Mouse (Mus musculus) G1E (cell line): ENCODE measurements around the gene Lrrc26. TPM values are rescaled to one million over a fixed set of nuclear protein-coding genes. Genes with fewer than 3 reads are reported as not detected.

Source experiments
- ATAC-seq: 2 replicates; pipeline ENCODE4 v1.8.0; 2016; ENCODE audit warnings: mild to moderate bottlenecking; ENCODE audit not compliant: insufficient number of reproducible peaks, poor library complexity, low FRiP score, severe bottlenecking; ENCODE audit errors: extremely low read depth
- DNase-seq: peaks from one replicate; pipeline ENCODE4 v3.0.0; 2012; ENCODE audit warnings: low spot score
- H3K27me3 ChIP-seq: 2 replicates; pipeline ENCODE4 v1.6.1; 2012; ENCODE audit warnings: mild to moderate bottlenecking, low read length, inconsistent platforms; ENCODE audit not compliant: insufficient read depth
- H3K36me3 ChIP-seq: replicated peaks from 2 replicates; pipeline ENCODE3; 2012; ENCODE audit warnings: mild to moderate bottlenecking, inconsistent platforms
- H3K4me1 ChIP-seq: 2 replicates; pipeline ENCODE4 v1.6.1; 2012; ENCODE audit warnings: low read depth, low read length, inconsistent platforms, mixed read lengths; ENCODE audit not compliant: insufficient read depth
- H3K4me3 ChIP-seq: 2 replicates; pipeline ENCODE4 v1.5.1; 2012; ENCODE audit warnings: low read depth, mild to moderate bottlenecking, inconsistent platforms, low read length, moderate library complexity, mixed read lengths
- H3K9me3 ChIP-seq: replicated peaks from 2 replicates; pipeline ENCODE4 v1.6.1; 2012; ENCODE audit warnings: inconsistent platforms
- CTCF ChIP-seq: IDR thresholded peaks from 2 replicates; pipeline ENCODE4 v1.5.1; 2012; ENCODE audit warnings: low read depth, low read length, inconsistent platforms, mixed read lengths
- GATA1 ChIP-seq: IDR thresholded peaks from 2 replicates; pipeline ENCODE4 v1.6.1; 2012; ENCODE audit warnings: borderline replicate concordance, low read length, inconsistent platforms, mixed read lengths
- GATA2 ChIP-seq: IDR thresholded peaks from 2 replicates; pipeline ENCODE4 v1.6.1; 2012; ENCODE audit warnings: low read depth, low read length, inconsistent platforms, borderline replicate concordance
- POLR2AphosphoS5 ChIP-seq: IDR thresholded peaks from 2 replicates; pipeline ENCODE4 v1.6.1; 2012; ENCODE audit warnings: low read depth, low read length, inconsistent platforms; ENCODE audit not compliant: insufficient replicate concordance
- TAL1 ChIP-seq: conservative IDR thresholded peaks from 2 replicates; pipeline ENCODE4 v1.6.1; 2012; ENCODE audit warnings: low read depth, low read length, inconsistent platforms, mixed read lengths
- polyA plus RNA-seq: library from polyadenylated mRNA; stranded (reverse); fragments of >175 nt; gene quantifications from 2 replicates; pipeline ENCODE4 v1.2.3, GENCODE M21; 2012
- total RNA-seq, 2 experiments: library from RNA; stranded (forward) in 1 of 2; stranded (reverse) in 1 of 2; fragments of 200-1000 nt in 1 of 2; fragments of >200 nt in 1 of 2; fragmentation: Nextera tagmentation in 1 of 2; gene quantifications; 2 replicates each; pipeline ENCODE4 v1.2.3; 2014 to 2017

Lrrc26 gene
- total and polyA plus RNA-seq, 3 experiments, result not detected

GRCm38 (mm10) chr2:25303931-25304656 is 14.4 kb downstream of the Lrrc26 start:
- Histone ChIP-seq H3K4me1 (peaks cover 7% of the 10 kb centered on the region), H3K27me3 (peaks cover 39% of the 10 kb centered on the region), H3K9me3 (no peaks in the 10 kb centered on the region), H3K4me3 (no peak overlapping the region), H3K36me3 (no peaks in the 10 kb centered on the region)
- DNase-seq, result no peak
- ATAC-seq, result no peak
- no peak for TF ChIP-seq CTCF
- TF ChIP-seq TAL1, result no peak
- no peak for TF ChIP-seq GATA2
- TF ChIP-seq GATA1, result no peak
- no peak for TF ChIP-seq POLR2AphosphoS5

GRCm38 (mm10) chr2:25304657-25305541 is 15.2 kb downstream of the Lrrc26 start:
- DNase-seq, result no peak
- Histone ChIP-seq H3K4me1 (peaks cover 7% of the 10 kb centered on the region), H3K36me3 (no peaks in the 10 kb centered on the region), H3K9me3 (no peaks in the 10 kb centered on the region), H3K4me3 (no peak overlapping the region), H3K27me3 (peaks cover 38% of the 10 kb centered on the region)
- no peak for ATAC-seq
- TF ChIP-seq GATA1 (no peak), CTCF (no peak), POLR2AphosphoS5 (no peak), TAL1 (no peak), GATA2 (no peak)

GRCm38 (mm10) chr2:25305587-25306359 is 16.1 kb downstream of the Lrrc26 start:
- Histone ChIP-seq H3K4me3 (no peak overlapping the region), H3K4me1 (peaks cover 7% of the 10 kb centered on the region), H3K27me3 (peaks cover 45% of the 10 kb centered on the region), H3K9me3 (no peaks in the 10 kb centered on the region), H3K36me3 (no peaks in the 10 kb centered on the region)
- DNase-seq (no peak), ATAC-seq (no peak)
- no peak for TF ChIP-seq GATA2
- no peak for TF ChIP-seq CTCF
- TF ChIP-seq POLR2AphosphoS5, result no peak

GRCm38 (mm10) chr2:25310180-25310579 is 20.5 kb downstream of the Lrrc26 start:
- Histone ChIP-seq H3K4me3 (no peak overlapping the region), H3K36me3 (no peaks in the 10 kb centered on the region), H3K4me1 (peaks cover 10% of the 10 kb centered on the region), H3K9me3 (no peaks in the 10 kb centered on the region), H3K27me3 (peaks cover 53% of the 10 kb centered on the region)
- ATAC-seq, result no peak
- TF ChIP-seq POLR2AphosphoS5 (no peak), GATA2 (no peak), GATA1 (no peak), CTCF (no peak), TAL1 (no peak)
- DNase-seq, result no peak

GRCm38 (mm10) chr2:25310969-25311368 is 21.3 kb downstream of the Lrrc26 start:
- no peaks in the 10 kb centered on the region for H3K36me3 ChIP-seq
- H3K27me3 ChIP-seq, result peaks cover 47% of the 10 kb centered on the region
- ATAC-seq, result no peak
- DNase-seq, result no peak
- H3K4me1 ChIP-seq, result peaks cover 10% of the 10 kb centered on the region
- H3K9me3 ChIP-seq, result no peaks in the 10 kb centered on the region
- H3K4me3 ChIP-seq, result peak overlapping the region; percentile 56
- TF ChIP-seq TAL1 (no peak), GATA1 (no peak), CTCF (no peak), GATA2 (no peak), POLR2AphosphoS5 (no peak)

GRCm38 (mm10) chr2:25311491-25311891 is 21.8 kb downstream of the Lrrc26 start:
- peaks cover 10% of the 10 kb centered on the region for H3K4me1 ChIP-seq
- TF ChIP-seq TAL1 (no peak), GATA2 (no peak), CTCF (no peak), POLR2AphosphoS5 (no peak), GATA1 (no peak)
- DNase-seq, result no peak
- peak overlapping the region; percentile 56; the same call in 1 of the 2 replicates for H3K4me3 ChIP-seq
- no peaks in the 10 kb centered on the region for H3K36me3 ChIP-seq
- no peaks in the 10 kb centered on the region for H3K9me3 ChIP-seq
- no peak for ATAC-seq
- peaks cover 45% of the 10 kb centered on the region for H3K27me3 ChIP-seq
